Mouse (Mus musculus) ES-Bruce4 (cell line): Measurements from ENCODE around the gene Acad10.

Source experiments
- CTCF ChIP-seq: IDR thresholded peaks from one replicate; pipeline ENCODE4 v1.8.1; 2011; ENCODE audit warnings: low read depth, low read length
- EP300 ChIP-seq: IDR thresholded peaks from 2 replicates; pipeline ENCODE4 v1.6.1; 2011; ENCODE audit warnings: low read depth, low read length; ENCODE audit not compliant: insufficient read depth
- POLR2A ChIP-seq: IDR thresholded peaks from one replicate; pipeline ENCODE4 v1.8.1; 2011; ENCODE audit warnings: low read length; ENCODE audit not compliant: insufficient read depth

DNA sequence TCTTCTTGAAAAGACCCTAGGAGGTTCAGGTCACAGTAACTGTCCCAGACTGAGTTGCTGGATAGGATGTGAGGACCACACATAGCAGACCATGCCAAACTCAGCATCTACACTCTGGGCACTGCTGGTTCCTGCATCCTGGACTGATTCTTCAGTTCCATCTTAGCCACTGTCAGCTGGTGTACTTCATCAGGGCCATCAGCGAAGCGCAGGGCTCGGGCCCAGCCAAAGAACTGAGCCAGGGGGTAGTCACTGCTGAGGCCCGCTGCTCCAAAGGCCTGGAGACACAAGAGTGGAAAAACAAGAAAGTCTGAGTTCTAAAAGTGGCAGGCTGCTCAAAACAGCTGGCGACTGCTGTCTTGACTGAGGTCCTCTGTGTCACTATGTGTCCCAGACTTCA is 39.2 kb downstream of the Acad10 start:
- TF ChIP-seq CTCF (no peak), POLR2A (no peak), EP300 (no peak)
